Mouse (Mus musculus): ENCODE measurements around the gene Opcml. TPM values are rescaled to one million over a fixed set of nuclear protein-coding genes. Genes with fewer than 3 reads are reported as not detected.
A peak's percentile ranks its signal among the peaks of the same experiment; 100 is the strongest.

The Opcml gene
- total RNA-seq, 2 experiments from 2014 or later = 280 to 284 TPM

DNA sequence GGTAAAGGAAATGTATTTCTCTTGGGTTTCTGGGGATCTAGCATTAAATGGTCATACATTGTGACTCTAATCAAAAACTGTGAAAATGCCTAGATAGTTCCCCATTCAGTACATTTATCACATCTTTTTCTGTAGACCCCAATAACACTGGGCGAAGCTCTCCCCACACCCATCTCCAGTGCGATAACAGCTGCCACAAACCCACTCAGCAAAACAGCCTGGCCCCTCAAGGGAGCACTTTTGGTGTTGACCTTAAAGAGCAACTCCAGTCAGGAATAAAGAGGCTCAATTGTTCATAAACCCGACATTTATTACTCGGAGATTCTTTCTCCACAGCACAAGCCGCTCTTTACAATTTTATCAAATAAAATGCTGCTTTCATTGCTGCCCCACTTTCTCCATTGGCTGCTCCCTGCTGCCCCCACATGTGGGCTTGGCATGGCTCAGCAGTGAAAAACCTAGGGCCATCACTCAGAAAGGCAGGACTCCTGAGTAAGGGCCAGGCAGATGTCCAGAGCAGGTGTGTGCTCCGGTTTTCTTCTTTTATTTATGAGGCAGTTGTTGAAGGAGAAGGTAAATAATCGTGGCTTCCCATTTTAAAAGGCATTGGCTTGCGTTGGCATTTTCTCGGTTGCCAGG is 781.7 kb downstream of the Opcml start:
- intact Hi-C loops (cut with DNase I) = no loop called here
- DNase-seq = no peak

- no peak for DNase-seq
- intact Hi-C loops (cut with DNase I) = no loop called here
These were observed 788.2 kb downstream of the Opcml start for GRCm38 (mm10) chr9:28578730-28579129.

GRCm38 (mm10) chr9:28587253-28587652 is 796.7 kb downstream of the Opcml start:
- DNase-seq = no peak
- intact Hi-C loops (cut with DNase I) = no loop called here

- intact Hi-C loops (cut with DNase I) = no loop called here
- no peak for DNase-seq
These were observed 797.3 kb downstream of the Opcml start for GRCm38 (mm10) chr9:28587857-28588388.

DNA sequence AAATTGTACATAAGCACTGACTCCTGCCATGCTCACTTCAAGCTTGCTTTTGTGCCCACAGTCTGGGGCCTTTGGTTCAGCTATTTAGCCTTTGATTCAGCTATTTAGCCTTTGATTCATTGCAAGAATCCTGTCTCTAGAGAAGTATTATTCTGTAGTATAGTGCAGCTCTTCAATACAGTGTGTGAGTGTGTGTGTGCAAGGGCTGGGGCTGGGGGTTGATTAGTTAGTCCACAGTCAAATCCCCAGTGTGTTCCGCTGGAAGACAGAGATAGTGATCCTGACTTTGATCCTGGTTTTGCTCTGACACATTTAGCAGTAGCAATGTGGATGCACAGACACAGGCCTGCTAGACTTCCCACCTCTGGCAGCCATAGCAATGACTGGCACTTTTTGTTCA is 797.9 kb downstream of the Opcml start:
- DNase-seq = no peak
- intact Hi-C loops (cut with DNase I) = no loop called here

DNA sequence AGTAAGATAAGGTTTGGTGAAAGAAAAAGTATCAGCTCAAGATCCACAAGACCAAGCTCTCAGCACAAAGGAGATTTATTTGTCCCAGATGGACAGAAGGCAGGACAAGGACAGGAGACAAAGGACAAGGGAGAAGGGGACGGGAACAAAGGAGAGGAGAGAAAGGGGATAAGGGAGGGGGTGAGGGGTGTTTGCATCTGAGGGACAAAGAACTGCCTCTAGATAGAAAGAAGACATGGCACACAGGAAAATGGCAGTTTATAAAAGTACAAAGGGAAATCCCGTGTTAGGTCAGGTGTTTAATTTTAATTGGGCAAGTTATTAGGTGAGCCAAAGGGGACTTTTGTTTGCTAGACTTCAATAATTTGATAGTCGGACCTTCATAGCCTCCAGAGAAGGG is 801.6 kb downstream of the Opcml start:
- intact Hi-C loops (cut with DNase I) = no loop called here

GRCm38 (mm10) chr9:28595062-28595461 is 804.5 kb downstream of the Opcml start:
- intact Hi-C loops (cut with DNase I) = no loop called here
- no peak for DNase-seq

More for the DNA sequence above, 801.6 kb downstream of the Opcml start:
- no peak for DNase-seq

DNA sequence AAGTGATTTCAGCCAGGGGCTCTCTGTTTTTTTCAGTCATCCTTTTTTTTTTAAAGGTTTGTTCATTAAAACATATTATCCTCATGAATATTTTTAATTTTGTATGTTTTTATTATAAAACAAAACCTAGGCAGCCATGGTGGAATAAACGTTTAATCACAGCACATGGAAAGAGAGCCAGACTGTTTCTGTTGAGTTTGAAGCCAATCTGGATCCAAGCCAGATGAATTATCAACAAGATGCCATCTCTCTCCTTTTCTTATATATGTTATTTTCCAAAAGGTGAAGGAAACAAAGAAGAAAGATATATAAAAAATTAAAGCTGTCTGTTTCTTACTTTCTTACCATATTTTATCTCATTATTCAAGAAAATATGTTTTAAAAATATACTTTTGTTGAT is 815.0 kb downstream of the Opcml start:
- no peak for DNase-seq
- intact Hi-C loops (cut with DNase I) = no loop called here

GRCm38 (mm10) chr9:28613683-28614620 is 823.4 kb downstream of the Opcml start:
- DNase-seq = no peak
- intact Hi-C loops (cut with DNase I) = no loop called here

DNA sequence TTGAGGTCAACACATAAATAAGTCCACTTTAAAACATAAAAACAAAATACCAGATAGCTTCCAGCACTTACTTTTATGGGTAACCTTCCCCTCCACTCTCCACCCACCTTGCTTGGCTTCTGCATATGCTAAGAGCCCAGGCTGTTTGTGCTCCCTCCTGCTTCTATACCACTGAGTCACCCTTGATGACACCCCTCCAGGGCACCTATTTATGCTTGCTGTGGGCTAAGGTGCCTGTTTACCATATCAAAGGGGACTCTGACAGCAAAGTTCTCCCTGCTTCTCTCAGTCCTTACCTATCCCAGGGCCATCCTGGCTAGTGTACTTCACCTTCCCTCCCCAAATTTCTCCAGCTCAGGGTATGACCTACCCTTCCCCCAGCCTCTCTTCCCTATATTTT is 824.9 kb downstream of the Opcml start:
- no peak for DNase-seq
- intact Hi-C loops (cut with DNase I) = no loop called here

DNA sequence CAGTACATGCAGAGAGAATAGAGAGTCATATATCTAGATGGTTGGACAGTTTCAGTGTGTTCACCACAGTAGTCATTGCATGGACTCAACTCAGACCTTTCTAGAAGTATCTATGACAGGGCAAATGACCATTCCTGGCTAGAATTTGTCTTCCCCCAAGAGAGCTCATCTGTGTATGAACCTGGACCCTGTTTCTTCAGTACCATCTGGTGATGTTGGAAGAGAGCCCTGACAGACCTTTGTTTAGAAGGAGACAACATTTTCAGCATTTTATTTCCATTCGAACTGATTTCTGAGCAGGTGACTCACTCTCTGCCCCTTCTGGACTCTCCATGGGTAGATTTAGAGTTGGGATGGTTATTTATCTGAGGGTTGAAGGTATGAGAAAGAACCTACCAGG is 827.1 kb downstream of the Opcml start:
- intact Hi-C loops (cut with DNase I) = no loop called here
- no peak for DNase-seq

- DNase-seq = no peak
- intact Hi-C loops (cut with DNase I) = no loop called here
These were observed 827.8 kb downstream of the Opcml start for GRCm38 (mm10) chr9:28618186-28618892.

- DNase-seq = no peak
- intact Hi-C loops (cut with DNase I) = no loop called here
These were observed 831.4 kb downstream of the Opcml start for GRCm38 (mm10) chr9:28621939-28622338.

- intact Hi-C loops (cut with DNase I) = no loop called here
- DNase-seq = peak; percentile 6
These were observed 834.3 kb downstream of the Opcml start for GRCm38 (mm10) chr9:28624870-28625269.

GRCm38 (mm10) chr9:28642766-28643165 is 852.2 kb downstream of the Opcml start:
- no peak for DNase-seq
- intact Hi-C loops (cut with DNase I) = no loop called here

GRCm38 (mm10) chr9:28644063-28644462 is 853.5 kb downstream of the Opcml start:
- intact Hi-C loops (cut with DNase I) = no loop called here
- no peak for DNase-seq

DNA sequence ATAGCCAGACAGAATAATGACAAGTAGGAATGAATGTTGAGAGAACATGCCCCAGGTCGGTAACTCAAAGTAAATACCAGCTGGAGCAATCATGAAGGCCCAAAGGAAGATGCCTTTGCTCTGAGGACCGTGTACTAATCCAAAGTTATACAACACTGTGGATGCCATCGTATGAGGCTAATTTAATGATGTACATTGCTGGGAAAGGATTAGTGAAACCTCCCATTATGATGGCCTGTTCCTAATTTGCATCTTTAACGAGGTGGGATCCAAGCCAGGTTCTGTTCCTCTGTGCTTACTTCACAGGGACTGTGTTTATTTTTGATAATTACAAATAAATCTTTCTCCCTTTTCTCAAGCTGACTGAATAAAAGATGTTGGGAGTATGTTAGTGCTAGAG is 859.5 kb downstream of the Opcml start:
- intact Hi-C loops (cut with DNase I) = no loop called here

GRCm38 (mm10) chr9:28659996-28660395 is 869.4 kb downstream of the Opcml start:
- DNase-seq = no peak
- intact Hi-C loops (cut with DNase I) = no loop called here

More for the DNA sequence above, 859.5 kb downstream of the Opcml start:
- DNase-seq = no peak

DNA sequence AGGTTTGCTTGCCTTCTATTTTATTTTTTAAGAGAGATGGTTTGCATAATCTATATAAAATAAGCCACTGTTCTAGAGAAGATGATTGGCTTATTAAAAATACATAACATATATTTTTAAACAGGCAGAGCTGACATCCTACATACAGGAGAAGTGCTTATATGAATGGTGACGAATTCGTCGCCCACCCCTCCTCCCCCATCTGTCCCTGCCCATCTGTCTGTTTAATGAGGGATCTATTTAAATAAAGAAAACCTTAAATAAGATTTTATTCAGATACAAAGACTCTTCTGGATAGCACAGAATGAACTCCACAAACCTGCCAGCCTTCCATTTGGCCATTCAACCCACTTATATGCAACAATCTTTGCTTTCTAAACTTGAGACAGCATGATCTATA is 872.3 kb downstream of the Opcml start:
- no peak for DNase-seq
- intact Hi-C loops (cut with DNase I) = no loop called here

GRCm38 (mm10) chr9:28680309-28680708 is 889.7 kb downstream of the Opcml start:
- no peak for DNase-seq
- intact Hi-C loops (cut with DNase I) = no loop called here
